Mouse (Mus musculus): ENCODE measurements around the gene Ephx3.

The Ephx3 gene

GRCm38 (mm10) chr17:32173166-32173565 lies 16.2 kb downstream of the Ephx3 start:
- DNase-seq (ENCODE audit: low read depth, low spot score): no peak

GRCm38 (mm10) chr17:32172485-32172884 lies 16.9 kb downstream of the Ephx3 start:
- no peak for DNase-seq (ENCODE audit: low read depth, low spot score)

- DNase-seq (ENCODE audit: low read depth, low spot score): no peak
Measured at GRCm38 (mm10) chr17:32169518-32170225, 19.7 kb downstream of the Ephx3 start.

GRCm38 (mm10) chr17:32166687-32167086 lies 22.7 kb downstream of the Ephx3 start, which contains the start of gene Notch3:
TSS of gene Notch3 (minus strand) at chr17:32166852.
- DNase-seq (ENCODE audit: low read depth, low spot score): peak; percentile 86

- peak; percentile 87 for DNase-seq (ENCODE audit: low read depth, low spot score)
Measured at GRCm38 (mm10) chr17:32165803-32166595, 23.4 kb downstream of the Ephx3 start.

GRCm38 (mm10) chr17:32165266-32165802 lies 24.0 kb downstream of the Ephx3 start:
- peak; percentile 28 for DNase-seq (ENCODE audit: low read depth, low spot score)

GRCm38 (mm10) chr17:32164780-32165179 lies 24.6 kb downstream of the Ephx3 start:
- no peak for DNase-seq (ENCODE audit: low read depth, low spot score)

GRCm38 (mm10) chr17:32163910-32164650 lies 25.3 kb downstream of the Ephx3 start:
- DNase-seq (ENCODE audit: low read depth, low spot score): no peak

GRCm38 (mm10) chr17:32162112-32162850 lies 27.1 kb downstream of the Ephx3 start:
- peak; percentile 84 for DNase-seq (ENCODE audit: low read depth, low spot score)

GRCm38 (mm10) chr17:32160882-32161281 lies 28.5 kb downstream of the Ephx3 start:
- peak; percentile 20 for DNase-seq (ENCODE audit: low read depth, low spot score)

- DNase-seq (ENCODE audit: low read depth, low spot score): no peak
Measured at GRCm38 (mm10) chr17:32158841-32159240, 30.5 kb downstream of the Ephx3 start.

- DNase-seq (ENCODE audit: low read depth, low spot score): no peak
Measured at GRCm38 (mm10) chr17:32146718-32147117, 42.6 kb downstream of the Ephx3 start.

- peak; percentile 92 for DNase-seq (ENCODE audit: low read depth, low spot score)
Measured at GRCm38 (mm10) chr17:32142907-32143854, 46.2 kb downstream of the Ephx3 start.

GRCm38 (mm10) chr17:32142234-32142633 lies 47.1 kb downstream of the Ephx3 start:
- DNase-seq (ENCODE audit: low read depth, low spot score): no peak
